Mouse (Mus musculus) urinary bladder, adult 2 months (tissue): Measurements from ENCODE around the gene Doc2g. TPM values are rescaled to one million over a fixed set of nuclear protein-coding genes. Genes with fewer than 3 reads are reported as not detected.
"Not testable (repeated sequence)": the region's sequence is repeated elsewhere in the genome, so short reads cannot be mapped to it uniquely, and the experiment has no call there.

Experiments used
- DNase-seq: peaks from one replicate; pipeline ENCODE4 v3.0.0; 2022; ENCODE audit warnings: low spot score
- polyA plus RNA-seq: library from polyadenylated mRNA; depleted of rRNA; stranded (reverse); fragments of >200 nt; gene quantifications from 2 replicates; pipeline ENCODE4 v1.2.3, GENCODE M21; 2012; rRNA removed

Gene Doc2g
- 9.9 and 11.1 TPM in 2 replicates for polyA plus RNA-seq

- DNase-seq = no peak
These were observed at the start of gene Doc2g for GRCm38 (mm10) chr19:4003112-4003511. Doc2g (plus strand) TSS chr19:4003313.

GRCm38 (mm10) chr19:3955033-3955432 lies 48.1 kb upstream of the Doc2g start:
- no peak for DNase-seq

GRCm38 (mm10) chr19:3955804-3956203 lies 47.3 kb upstream of the Doc2g start:
- no peak for DNase-seq

GRCm38 (mm10) chr19:3957296-3958036 lies 45.6 kb upstream of the Doc2g start:
- not testable (repeated sequence) for DNase-seq

- no peak for DNase-seq
These were observed 44.6 kb upstream of the Doc2g start, which contains the start of gene Aldh3b3 for GRCm38 (mm10) chr19:3958470-3958869. Aldh3b3 (plus strand) TSS chr19:3958645.

- DNase-seq = no peak
These were observed 44.1 kb upstream of the Doc2g start for GRCm38 (mm10) chr19:3959030-3959429.

- no peak for DNase-seq
These were observed 42.9 kb upstream of the Doc2g start for GRCm38 (mm10) chr19:3960211-3960610.

GRCm38 (mm10) chr19:3961805-3962204 lies 41.3 kb upstream of the Doc2g start:
- not testable (repeated sequence) for DNase-seq

- DNase-seq = no peak
These were observed 40.6 kb upstream of the Doc2g start for GRCm38 (mm10) chr19:3962469-3962868.

- no peak for DNase-seq
These were observed 39.1 kb upstream of the Doc2g start for GRCm38 (mm10) chr19:3964030-3964429.

GRCm38 (mm10) chr19:3966330-3967075 lies 36.6 kb upstream of the Doc2g start:
- DNase-seq = no peak

GRCm38 (mm10) chr19:3967258-3967657 lies 35.9 kb upstream of the Doc2g start:
- no peak for DNase-seq

- no peak for DNase-seq
These were observed 30.9 kb upstream of the Doc2g start, which contains the start of gene Aldh3b2 for GRCm38 (mm10) chr19:3972229-3972628. Aldh3b2 (plus strand) TSS chr19:3972328.

GRCm38 (mm10) chr19:3974608-3975007 lies 28.5 kb upstream of the Doc2g start:
- DNase-seq = not testable (repeated sequence)

- no peak for DNase-seq
These were observed 27.2 kb upstream of the Doc2g start for GRCm38 (mm10) chr19:3975866-3976265.

- DNase-seq = no peak
These were observed 22.8 kb upstream of the Doc2g start for GRCm38 (mm10) chr19:3980309-3980708.

GRCm38 (mm10) chr19:3980917-3981316 lies 22.2 kb upstream of the Doc2g start:
- no peak for DNase-seq

GRCm38 (mm10) chr19:3983527-3984200 lies 19.4 kb upstream of the Doc2g start:
- no peak for DNase-seq

- no peak for DNase-seq
These were observed 17.8 kb upstream of the Doc2g start for GRCm38 (mm10) chr19:3985261-3985681.

GRCm38 (mm10) chr19:3986334-3986733 lies 16.8 kb upstream of the Doc2g start, which contains the start of gene Acy3:
Acy3 (plus strand) TSS chr19:3986570.
- peak; percentile 48 for DNase-seq

- DNase-seq = no peak
These were observed 15.0 kb upstream of the Doc2g start for GRCm38 (mm10) chr19:3988066-3988465.

- no peak for DNase-seq
These were observed 14.4 kb upstream of the Doc2g start for GRCm38 (mm10) chr19:3988750-3989149.
